Mouse (Mus musculus) kidney, adult 18-20 months (tissue): Measurements from ENCODE around the gene Tsnaxip1.
"Not testable (repeated sequence)": the region's sequence is repeated elsewhere in the genome, so short reads cannot be mapped to it uniquely, and the experiment has no call there.

Experiments used
- DNase-seq: peaks from one replicate; pipeline ENCODE4 v3.0.0; 2021

The Tsnaxip1 gene

DNA sequence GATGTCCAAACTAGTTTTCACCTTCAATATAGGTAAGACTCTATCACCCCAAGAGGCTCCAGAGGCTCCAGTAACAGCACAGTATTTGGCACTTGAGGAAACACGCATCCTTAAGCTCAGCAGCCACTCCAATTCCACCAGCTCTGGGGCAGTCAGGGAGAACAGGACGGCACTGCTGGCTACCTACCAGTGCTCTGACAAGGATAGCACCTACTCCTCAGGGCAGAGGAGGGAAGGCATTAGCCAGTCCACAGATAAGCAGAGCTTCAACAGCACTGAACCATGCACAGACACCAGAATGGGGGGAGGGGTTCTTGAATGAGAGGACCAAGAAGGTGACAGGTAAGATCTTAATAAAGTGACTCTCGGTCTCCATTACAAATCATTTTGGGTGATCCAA lies 7.9 kb upstream of the Tsnaxip1 start:
- DNase-seq, result no peak

DNA sequence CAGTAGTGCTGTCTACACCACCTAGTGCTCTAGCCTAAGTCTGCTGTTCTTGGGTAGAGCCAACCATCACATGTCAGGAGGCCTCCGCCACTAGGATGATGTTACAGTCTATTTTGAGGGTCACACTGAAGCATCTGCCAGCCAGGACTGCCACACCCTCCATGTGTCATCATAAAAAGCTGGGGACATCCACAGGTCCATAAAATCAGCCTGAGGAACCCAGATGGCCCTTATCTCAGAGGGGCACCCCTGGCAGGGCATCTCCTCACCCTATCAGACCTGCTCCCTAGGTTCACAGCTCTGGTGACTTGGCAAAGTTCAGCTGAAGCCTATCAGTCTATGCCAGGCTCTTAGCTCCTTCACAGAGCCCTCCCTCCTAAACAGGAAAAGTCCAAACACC lies 6.6 kb upstream of the Tsnaxip1 start:
- DNase-seq, result no peak

DNA sequence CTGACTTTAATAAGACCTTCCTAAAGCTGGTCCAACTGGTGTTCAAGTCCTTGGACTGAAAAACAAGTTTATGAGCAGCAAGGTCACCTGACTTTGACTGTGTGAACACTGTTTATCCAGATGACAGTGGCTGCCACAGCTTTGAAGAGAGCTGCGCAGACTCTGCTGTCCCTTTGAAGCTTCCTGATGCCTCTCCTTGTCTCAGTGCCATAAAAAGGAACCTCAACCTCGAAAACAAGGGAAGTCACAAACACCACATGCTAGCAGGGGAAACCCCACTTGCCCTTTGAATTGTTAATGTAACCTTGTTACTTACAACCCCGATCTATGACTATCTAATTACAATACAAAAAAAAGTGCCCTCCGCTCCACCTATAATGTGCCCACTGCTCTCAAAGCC lies 2.0 kb upstream of the Tsnaxip1 start:
- DNase-seq, result no peak

DNA sequence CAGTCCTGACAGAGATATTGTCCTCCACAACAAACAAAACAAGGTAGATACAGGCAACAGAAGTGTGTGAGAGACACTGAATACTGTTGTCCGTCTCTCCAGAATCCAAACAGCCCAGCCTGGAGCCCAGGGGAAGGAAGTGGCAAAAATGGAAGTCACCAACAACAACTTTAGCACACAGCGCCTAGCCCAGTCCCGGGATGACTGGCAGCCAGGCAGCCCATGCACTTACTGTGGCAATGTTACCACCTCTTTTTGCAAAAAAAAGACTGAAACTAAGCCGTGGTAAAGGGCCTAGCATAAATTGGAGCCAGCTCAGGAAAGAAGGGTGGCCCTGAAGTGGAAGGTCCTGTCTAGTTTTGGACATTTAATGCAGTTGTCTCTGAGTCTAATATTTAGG lies 1.2 kb upstream of the Tsnaxip1 start:
- peak; percentile 35 for DNase-seq

DNA sequence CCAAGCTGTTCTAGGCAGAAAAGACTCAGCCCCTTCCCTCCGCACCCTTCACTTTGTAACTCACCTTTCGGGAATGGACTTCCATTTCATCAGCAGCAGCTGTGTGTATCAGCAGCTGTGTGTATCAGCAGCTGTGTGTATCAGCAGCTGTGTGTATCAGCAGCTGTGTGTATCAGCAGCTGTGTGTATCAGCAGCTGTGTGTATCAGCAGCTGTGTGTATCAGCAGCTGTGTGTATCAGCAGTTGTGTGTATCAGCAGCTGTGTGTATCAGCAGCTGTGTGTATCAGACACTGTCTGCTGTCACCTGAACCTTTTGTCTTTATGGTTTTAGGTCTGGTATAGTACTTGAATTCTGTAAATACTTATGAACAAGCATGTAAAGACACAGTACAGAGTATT lies 6.2 kb downstream of the Tsnaxip1 start:
- DNase-seq, result not testable (repeated sequence)

DNA sequence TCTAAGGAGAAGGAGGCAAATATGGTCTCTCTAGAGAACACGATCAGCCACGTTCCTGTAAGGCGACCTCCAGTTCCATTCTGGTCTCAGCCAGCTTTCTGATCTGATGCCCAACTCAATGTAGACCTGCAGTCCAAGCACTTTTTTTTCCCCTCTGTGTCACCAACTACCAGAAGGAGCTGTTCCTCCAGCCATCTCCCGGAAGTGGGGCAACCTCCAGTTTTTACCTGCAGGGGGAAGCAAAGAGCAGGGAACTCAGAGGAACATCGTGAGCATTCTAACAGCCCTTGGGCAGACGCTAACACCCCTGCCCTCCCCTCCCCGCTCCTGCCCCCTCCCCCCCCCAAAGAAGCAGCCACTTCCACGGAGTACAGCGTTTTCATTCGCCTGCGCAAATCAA lies 7.8 kb downstream of the Tsnaxip1 start:
- peak; percentile 84 for DNase-seq

DNA sequence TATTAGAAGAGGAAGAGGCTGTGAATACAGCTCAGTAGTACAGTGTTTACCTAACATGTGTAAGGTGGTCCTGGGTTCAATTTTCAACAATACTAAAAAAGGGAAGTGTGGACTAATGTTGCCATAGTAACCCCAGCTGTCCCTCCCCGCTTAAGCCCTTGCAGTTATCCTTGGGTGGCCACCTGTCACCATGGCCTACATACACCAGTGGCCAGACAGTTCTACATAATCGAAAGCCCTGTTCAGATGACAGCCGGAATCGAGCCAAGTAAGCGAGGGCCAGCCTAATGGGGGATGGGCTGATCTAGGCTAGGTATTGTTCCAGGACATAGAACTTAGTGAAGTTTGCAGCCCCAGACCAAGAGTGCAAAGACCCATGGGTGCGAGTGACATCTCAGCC lies 9.5 kb downstream of the Tsnaxip1 start:
- no peak for DNase-seq

DNA sequence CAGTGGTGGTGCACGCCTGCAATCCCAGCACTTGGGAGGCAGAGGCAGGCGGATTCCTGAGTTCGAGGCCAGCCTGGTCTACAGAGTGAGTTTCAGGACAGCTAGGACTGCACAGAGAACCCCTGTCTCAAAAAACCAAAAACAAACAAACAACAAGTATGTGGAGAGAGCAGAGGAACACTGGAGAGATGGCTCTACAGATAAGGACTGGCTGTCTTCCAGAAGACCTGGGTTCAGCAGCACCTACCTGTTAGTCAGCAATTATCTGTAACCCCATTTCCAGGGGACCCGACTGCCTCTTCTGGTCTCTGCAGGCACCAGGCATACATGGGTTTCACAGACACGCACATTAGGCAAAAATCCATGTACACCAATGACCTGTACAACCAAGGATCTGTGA lies 11.7 kb downstream of the Tsnaxip1 start:
- no peak for DNase-seq

DNA sequence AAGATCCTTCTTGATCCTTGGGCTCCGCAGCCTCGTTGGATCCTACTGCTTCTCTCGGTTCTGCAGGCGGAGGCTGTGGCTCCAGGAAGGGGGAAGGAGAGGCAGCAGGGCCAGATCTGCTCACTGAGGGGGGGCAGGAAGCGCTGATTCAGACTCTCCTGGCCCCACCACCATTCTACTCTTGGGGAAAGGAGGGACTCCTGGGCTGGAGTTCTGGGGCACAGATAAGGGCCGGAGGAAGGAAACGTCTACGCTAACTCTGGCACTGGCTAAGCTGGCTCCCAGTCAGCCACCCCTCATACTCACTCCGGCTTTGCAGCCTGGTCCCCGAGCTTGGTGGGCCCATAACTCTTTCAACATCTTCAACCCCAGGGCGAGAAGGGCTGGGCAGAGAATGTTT lies 19.1 kb downstream of the Tsnaxip1 start:
- DNase-seq, result no peak

DNA sequence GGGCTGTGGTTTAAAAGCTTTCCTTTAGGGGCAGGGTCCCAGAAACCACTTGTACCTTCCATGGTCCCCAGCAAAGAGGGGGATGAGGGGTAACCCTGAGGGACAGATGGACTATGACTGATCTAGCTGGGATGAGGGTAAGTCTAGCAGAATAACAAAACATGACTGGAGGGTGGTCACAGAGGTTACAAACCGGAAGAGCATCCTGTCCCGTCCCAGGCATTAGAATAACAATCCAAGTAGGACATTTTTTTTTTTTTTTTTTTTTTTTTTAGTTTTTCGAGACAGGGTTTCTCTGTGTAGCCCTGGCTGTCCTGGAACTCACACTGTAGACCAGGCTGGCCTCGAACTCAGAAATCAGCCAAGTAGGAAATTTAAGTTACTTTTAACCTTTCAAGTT lies 22.5 kb downstream of the Tsnaxip1 start:
- no peak for DNase-seq

DNA sequence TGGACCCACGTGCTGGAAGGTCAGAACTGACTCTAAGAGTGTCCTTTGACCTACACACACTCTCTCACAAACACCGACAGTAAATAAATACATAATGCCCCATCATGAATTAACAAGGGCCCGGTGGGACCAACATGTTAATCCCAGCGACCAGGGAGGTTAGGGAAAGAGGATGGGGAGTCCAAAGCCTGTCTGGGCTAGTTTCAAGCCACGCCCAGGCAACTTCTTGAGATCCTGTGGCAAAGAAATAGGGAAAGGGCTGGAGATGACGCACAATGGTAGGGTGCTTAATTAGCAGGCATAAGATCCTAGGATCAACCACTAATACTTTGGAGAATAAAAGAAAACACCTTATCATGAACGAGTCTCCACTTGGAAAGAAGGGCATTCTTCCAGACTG lies 23.1 kb downstream of the Tsnaxip1 start:
- no peak for DNase-seq

DNA sequence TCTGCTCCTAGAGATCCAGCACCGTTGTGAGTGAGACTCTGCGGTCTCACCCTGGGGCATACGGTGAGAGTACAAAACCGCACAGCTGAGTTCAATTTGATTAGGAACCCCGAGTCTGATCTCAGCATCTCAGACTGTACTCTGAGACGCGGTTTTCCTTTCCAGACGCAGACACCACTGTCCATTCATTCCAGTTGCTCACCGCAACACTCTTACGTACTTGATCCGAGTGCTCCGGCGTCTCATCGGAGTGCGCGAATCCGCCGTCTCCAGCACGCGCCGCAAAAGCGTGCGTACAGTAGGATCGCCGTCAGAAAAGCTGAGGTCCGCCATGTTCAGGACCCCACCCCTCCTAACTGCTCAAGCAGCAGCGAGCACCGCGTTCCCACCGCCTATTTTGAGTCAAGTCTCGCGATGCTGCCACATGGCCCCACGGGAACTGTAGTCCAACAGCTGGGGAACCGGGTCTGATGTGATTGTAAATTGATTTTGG lies 24.2 kb downstream of the Tsnaxip1 start:
- DNase-seq, result peak; percentile 89

DNA sequence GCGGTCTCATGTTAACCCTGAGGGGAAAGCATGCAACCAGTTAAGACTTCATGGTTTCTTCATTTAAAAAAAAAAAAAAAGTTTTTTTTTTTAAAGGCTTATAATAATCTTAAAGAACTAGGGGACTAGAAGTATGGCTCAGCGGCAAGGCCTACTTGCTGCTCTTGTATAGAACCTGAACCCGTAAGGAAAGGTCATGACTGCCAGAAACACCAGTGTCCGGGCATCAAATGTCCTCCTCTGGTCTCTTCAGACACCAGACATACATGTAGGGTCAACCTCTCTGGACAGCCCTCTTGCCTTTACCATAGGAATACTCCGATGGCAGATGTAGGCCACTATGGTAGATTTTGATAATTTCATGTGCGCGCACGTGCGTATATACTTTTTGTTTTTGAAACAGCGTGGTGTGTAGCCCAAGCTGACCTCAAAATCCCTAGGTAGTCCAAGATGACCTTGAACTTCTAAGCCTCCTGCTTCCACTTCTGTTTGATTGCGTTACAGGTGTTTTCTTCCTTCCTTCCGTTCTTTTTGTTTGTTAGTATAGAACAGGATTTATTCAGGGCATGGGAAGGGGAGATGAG lies 24.7 kb downstream of the Tsnaxip1 start:
- DNase-seq, result peak; percentile 21

DNA sequence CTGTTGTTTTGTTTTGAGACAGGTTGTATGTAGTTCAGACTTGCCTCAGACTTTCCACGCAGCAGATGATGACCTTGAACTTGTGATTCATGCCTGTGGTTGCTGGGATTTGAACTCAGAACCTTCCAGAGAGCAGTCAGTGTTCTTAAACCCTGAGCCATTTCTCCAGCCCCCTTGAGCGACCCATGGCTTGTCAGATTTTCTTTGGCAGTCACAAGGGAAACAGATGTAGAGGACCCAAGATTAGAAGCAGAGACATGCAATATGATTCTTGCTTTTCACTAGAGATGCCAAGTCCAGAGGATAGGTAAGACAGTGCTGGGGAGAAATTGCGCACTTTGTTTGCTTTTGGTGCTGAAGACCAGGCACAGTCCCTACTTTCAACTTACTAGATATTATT lies 25.6 kb downstream of the Tsnaxip1 start, which contains the start of gene Cenpt:
Gene Cenpt (minus strand): TSS at position 101 of the 400 bp plus-strand sequence.
- DNase-seq, result no peak

DNA sequence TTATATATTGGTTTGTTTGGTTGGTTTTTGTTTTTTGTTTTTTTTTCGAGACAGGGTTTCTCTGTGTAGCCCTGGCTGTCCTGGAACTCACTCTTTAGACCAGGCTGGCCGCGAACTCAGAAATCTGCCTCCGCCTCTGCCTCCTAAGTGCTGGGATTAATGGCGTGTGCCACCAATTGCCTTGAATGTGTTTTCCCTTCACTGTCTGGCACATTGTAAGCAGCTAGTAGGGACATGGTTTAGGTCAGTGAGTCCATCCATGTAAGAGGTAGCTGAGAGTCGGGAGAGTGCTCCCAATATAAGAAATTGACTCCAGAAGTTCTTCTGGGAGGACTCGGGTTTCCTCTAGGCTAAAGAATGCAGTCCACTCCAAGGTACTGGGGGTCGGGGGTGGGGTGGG lies 26.8 kb downstream of the Tsnaxip1 start:
- DNase-seq, result no peak

DNA sequence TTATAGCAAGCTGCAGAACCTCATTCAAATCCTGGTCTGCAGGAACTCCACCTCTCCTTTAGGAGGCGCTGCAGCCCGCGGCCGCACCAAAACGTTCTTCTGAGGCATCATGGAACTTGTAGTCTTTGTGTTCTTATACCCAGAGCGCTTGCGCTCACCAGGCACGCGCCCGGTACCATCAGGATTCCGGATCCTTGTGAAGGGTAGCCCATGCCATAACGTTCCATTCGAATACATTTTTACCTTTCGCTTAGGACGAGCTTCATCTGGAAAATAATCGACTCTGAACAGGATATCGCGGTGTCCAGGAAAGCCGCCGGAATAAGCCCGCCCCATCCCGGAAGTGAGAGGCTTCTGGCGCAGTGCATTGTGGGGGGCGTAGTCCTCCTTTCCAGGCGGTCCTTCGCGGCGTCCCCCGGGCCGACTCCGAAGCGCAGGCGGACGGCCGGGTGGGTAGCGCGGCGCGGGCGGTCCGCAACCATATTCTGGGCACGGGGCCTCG lies 27.2 kb downstream of the Tsnaxip1 start, which contains the start of gene Thap11:
Gene Thap11 (plus strand): TSS at position 418 of the 502 bp plus-strand sequence.
- DNase-seq, result peak; percentile 96

DNA sequence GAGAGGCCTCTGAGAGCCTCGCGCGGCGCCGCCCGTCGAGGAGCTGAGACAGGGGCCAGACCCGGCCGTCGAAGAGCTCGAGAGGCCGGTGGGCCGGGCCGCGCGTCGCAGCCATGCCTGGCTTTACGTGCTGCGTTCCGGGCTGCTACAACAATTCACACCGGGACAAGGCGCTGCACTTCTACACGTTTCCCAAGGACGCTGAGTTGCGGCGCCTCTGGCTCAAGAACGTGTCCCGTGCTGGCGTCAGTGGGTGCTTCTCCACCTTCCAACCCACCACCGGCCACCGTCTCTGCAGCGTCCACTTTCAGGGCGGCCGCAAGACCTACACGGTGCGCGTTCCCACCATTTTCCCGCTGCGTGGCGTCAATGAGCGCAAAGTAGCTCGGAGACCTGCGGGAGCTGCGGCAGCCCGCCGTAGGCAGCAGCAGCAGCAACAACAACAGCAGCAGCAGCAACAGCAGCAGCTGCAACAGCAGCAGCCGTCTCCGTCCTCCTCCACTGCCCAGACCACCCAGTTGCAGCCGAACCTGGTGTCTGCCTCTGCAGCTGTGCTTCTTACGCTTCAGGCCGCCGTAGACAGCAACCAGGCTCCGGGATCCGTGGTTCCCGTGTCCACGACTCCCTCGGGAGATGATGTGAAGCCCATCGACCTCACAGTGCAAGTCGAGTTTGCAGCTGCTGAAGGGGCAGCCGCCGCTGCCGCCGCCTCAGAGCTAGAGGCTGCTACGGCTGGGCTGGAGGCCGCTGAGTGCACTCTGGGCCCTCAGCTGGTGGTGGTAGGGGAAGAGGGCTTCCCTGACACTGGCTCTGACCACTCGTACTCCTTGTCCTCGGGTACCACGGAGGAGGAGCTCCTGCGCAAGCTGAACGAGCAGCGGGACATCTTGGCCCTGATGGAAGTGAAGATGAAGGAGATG lies 28.0 kb downstream of the Tsnaxip1 start:
- DNase-seq, result no peak

DNA sequence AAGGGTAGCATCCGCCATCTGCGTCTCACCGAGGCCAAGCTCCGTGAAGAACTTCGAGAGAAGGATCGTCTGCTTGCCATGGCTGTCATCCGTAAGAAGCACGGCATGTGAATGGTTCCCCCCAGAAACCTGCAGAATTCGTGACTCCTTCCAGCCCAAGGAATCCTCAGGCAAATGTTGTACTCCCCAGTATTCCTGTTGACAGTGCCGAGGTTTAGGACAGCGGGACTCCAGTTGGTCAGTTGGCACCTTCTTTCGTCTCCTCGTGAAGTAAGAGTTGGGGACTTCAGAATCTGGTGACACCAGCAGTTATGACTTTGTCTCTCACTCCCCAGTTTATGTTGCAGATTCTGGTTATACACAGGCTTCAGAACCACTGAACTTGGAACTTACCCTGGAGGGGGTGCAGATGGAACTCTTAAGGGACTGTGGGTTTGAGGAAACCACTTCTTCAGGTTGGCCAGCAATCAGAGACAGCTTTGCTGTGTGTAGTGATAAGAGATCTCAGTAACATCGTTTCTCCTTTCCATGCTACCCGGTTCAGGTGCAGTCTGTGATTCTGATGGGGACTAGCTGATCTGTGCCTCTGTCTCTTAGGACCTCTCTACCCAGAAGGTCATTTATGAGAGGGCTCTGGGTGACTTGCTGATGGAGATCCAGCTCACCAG lies 28.8 kb downstream of the Tsnaxip1 start:
- DNase-seq, result no peak

DNA sequence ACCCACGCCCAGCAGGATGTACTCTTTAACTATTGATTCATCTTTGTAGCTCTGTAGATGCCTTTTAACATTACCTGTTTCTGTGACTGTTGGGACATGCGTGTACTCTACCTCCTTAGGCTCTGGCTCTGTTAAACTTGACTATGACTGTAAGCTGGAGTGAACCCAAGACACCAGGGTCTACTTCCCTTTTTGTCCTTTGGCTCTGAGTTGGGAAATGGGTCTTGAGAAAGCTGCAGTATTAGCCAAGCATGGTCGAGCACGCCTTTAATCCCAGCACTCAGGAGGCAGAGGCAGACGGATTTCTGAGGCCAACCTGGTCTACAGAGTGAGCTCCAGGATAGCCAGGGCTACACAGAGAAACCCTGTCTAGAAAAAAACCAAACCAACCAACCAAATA lies 31.0 kb downstream of the Tsnaxip1 start:
- DNase-seq, result no peak

DNA sequence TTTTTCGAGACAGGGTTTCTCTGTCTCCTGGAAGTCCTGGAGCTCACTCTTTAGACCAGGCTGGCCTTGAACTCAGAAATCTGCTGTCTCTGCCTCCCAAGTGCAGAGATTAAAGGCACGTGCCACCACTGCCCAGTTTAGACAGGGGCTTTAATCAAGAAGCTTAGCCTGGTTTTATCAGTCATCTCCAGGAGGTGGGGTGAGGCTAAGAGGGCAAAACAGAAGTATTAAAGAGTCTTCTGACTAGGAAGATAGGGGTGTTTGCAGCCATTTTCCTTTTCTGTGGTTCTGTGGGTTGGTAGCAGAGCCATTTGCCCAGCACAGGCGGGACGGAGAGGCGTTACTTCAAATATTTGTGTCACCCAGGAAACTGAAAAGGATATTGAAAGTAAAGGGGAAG lies 31.8 kb downstream of the Tsnaxip1 start:
- DNase-seq, result no peak

DNA sequence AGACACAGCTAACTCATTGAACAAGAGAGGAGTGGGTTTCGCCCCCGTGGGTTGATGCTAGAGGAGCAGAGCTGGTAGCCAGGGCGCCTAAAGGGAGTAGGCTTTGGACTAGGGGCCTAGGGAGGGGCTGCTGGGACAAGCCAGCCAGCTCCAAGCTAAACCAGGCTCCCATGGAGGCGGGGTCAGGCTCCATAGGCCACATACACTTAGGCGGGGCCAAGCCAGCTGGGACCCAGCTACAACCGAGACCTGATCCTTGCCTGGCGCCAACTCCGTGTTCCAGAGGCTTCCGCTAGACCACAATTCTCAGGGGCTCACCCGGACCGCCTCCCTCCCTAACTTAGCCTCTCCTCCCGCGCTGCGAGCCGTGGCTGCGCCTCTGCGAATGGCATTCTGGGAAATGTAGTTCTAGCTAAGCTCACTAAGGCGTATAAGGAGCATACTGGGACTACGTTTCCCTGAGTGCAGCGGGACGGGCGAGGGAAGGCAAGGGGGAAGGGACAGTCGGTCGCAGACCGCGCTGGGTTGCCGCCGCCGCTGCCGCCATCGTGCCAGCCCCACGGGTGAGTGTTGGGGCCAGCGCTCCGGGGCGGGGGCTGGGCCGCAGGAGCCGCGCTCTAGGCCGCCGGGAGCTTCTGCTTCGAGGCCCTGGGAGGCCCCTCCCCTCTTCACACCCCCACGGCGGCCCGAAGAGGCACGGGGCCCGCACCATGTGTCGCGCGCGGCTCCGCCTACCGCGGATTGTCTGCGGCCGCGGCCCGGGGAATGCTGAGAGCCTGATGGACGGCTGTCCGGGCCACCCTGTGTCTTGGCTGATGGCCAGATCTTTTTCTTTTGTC lies 32.8 kb downstream of the Tsnaxip1 start, which contains the start of gene Nutf2:
Gene Nutf2 (plus strand): TSS at position 438 of the 839 bp plus-strand sequence.
- peak; percentile 92 for DNase-seq

DNA sequence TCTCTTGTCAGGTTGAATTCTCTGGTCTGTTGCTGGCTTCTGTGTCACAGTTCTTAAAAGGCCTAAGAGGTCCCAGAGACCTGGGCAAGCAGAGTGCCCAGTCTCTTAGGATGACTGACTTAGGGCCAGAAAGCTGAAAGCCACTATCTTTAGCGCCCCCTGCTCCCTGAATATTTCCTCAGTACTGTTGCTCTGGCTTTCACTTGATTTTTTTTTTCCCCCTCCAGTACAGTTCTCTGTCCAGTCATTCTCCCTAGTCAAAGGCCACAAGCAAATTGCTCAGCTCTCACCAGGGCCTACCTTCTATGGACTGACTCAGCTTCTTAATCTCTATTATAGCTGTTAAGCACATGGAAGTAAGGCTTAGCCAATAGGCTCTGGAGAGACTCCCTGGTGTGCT lies 34.4 kb downstream of the Tsnaxip1 start:
- DNase-seq, result no peak
